Mouse (Mus musculus): Measurements from ENCODE around the gene Ninj2.

- TF ChIP-seq CTCF (IDR thresholded peaks at IDR 0.05; ENCODE audit: control insufficient read depth, insufficient read depth, insufficient read length) (no peak), MAX (IDR thresholded peaks at IDR 0.05) (no peak), FOSL1 (IDR thresholded peaks at IDR 0.05; ENCODE audit: insufficient read depth, low read length, poor library complexity, severe bottlenecking) (no peak), MYOD1 (IDR thresholded peaks at IDR 0.05; ENCODE audit: control insufficient read depth, insufficient read length, low read depth) (no peak)
These were observed 55.7 kb downstream of the Ninj2 start for GRCm38 (mm10) chr6:120148716-120149392.
